Mouse (Mus musculus) adrenal gland (tissue): ENCODE results near the gene 4933427D14Rik.

Experiments
- intact Hi-C: fragments of 180-260 bp; cut with DNase I; formaldehyde crosslinking; loops from one replicate; pipeline ENCODE4 v1.15.1; 2025

Gene 4933427D14Rik

DNA sequence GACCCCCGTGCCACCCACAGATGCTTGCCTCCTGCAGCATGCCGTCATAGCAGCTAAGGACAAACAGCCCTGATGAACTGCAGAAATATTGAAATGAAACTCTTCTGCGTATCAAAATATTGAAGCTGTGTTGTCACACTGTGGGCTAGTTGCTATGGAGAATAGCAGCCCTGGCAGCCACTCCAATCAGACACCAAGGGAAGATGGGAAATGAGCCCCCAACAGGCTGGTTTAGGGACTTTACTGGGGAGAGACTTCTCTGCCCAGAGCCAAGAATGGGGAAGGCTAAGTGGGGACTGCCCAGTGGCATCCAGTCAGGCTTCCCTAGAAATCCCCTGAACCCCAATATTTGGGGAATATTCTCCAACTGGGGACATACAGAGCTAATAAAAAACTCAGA, 88.6 kb downstream of the 4933427D14Rik start:
- intact Hi-C loops, result no loop called here

DNA sequence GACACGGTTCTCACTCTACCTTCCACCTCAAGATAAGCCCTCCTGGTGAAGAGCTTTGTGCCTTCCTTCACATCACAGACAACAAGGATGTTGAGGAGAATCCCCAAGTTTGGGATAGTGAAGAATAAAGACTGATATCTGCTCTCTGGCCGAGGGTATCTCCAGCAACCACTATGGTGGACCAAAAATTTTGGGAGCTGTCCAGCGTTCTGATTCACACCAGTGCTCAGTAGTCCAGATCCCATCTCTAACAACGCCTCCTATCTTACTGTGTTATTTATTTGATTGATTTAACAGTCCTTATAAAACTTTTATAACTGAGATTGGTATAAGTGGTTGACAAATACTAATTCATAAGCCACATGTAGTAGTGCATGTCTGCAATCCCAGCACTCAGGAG, 94.0 kb downstream of the 4933427D14Rik start:
- intact Hi-C loops, result no loop called here

DNA sequence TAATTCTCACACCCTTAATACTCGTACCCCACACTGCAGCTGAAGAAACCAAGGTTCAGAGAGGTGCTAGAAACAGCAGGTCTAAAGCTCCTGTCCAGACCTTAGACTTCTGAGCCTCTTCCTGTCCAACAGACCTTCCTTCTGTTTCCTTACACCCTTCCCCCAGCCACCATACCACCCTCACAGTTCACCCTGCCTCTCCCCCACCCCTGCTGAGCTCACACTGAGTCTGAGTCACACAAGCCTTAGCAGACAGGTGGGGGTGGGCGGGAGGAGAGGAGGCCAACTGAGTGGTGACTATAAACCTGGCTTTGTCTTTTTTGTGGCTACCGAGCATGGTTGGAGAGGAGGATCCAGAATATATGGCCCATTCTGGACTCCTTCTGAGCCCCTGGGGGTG, 96.5 kb downstream of the 4933427D14Rik start:
- intact Hi-C loops, result no loop called here

DNA sequence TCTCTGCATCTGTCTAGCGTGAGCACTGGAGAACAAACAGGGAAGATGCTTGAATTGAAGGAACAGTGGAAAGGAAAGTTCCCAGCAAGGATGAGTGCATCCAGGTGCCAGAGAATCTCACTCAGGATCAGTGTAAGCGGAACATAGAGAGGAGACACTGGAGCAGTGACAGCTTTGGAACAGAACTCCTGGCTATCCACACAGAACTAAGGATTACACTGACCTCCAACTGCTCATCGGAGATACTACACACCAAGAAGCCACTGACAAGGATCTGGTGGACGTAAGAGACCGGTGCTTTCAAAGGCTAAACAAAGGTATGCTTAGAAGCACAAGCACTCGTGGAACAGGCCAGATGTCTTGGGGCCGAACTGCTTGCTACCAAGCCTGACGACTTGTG, 103.0 kb downstream of the 4933427D14Rik start:
- intact Hi-C loops, result no loop called here
